Mouse (Mus musculus) myocyte (in vitro differentiated cells): ENCODE data around the gene Cdr2. TPM values are rescaled to one million over a fixed set of nuclear protein-coding genes. Genes with fewer than 3 reads are reported as not detected.

ENCODE experiments used
- H3K27me3 ChIP-seq: one replicate; pipeline ENCODE4 v1.6.1; 2011; ENCODE audit not compliant: control insufficient read depth, insufficient read depth, insufficient read length
- H3K36me3 ChIP-seq: one replicate; pipeline ENCODE4 v1.6.1; 2011; ENCODE audit not compliant: control insufficient read depth, insufficient read depth
- H3K4me2 ChIP-seq: one replicate; pipeline ENCODE4 v1.6.1; 2011; ENCODE audit warnings: low read depth, control low read depth
- H3K4me3 ChIP-seq: one replicate; pipeline ENCODE4 v1.5.1; 2011; ENCODE audit warnings: mild to moderate bottlenecking, control low read depth, moderate library complexity
- H3K79me2 ChIP-seq: one replicate; pipeline ENCODE4 v1.6.1; 2011; ENCODE audit not compliant: control insufficient read depth, insufficient read depth
- H3ac ChIP-seq: one replicate; pipeline ENCODE4 v1.6.1; 2011; ENCODE audit not compliant: control insufficient read depth, insufficient read length
- CEBPB ChIP-seq: IDR thresholded peaks from 2 replicates; pipeline ENCODE4 v1.6.1; 2011; ENCODE audit warnings: mild to moderate bottlenecking, moderate library complexity; ENCODE audit not compliant: poor library complexity, insufficient read depth, severe bottlenecking
- E2F4 ChIP-seq: IDR thresholded peaks from one replicate; pipeline ENCODE4 v1.6.1; 2011; ENCODE audit warnings: mild to moderate bottlenecking, control low read depth, moderate library complexity; ENCODE audit not compliant: insufficient read depth
- MAX ChIP-seq: IDR thresholded peaks from one replicate; pipeline ENCODE4 v1.6.1; 2011; ENCODE audit warnings: low read depth, mild to moderate bottlenecking, control low read depth
- MYOD1 ChIP-seq, 3 experiments: IDR thresholded peaks; one replicate each; pipeline ENCODE4 v1.6.1; 2011; ENCODE audit warnings: control low read depth in 2 of 3, low read depth in 2 of 3, mild to moderate bottlenecking in 2 of 3, moderate library complexity in 1 of 3; ENCODE audit not compliant: insufficient read length in 2 of 3, control insufficient read depth in 1 of 3
- MYOG ChIP-seq, 3 experiments: IDR thresholded peaks; one replicate each; pipeline ENCODE4 v1.6.1; 2011; ENCODE audit warnings: control low read depth in 2 of 3, low read depth in 2 of 3, mild to moderate bottlenecking in 2 of 3; ENCODE audit not compliant: insufficient read length in 2 of 3, control insufficient read depth in 1 of 3, insufficient read depth in 1 of 3
- POLR2A ChIP-seq: IDR thresholded peaks from one replicate; pipeline ENCODE4 v1.6.1; 2011; ENCODE audit warnings: low read depth, mild to moderate bottlenecking, control low read depth, moderate library complexity; ENCODE audit not compliant: insufficient read length
- POLR2AphosphoS2 ChIP-seq: IDR thresholded peaks from one replicate; pipeline ENCODE4 v1.6.1; 2011; ENCODE audit warnings: low read depth, control low read depth; ENCODE audit not compliant: insufficient read length
- REST ChIP-seq: IDR thresholded peaks from one replicate; pipeline ENCODE4 v1.6.1; 2011; ENCODE audit warnings: mild to moderate bottlenecking, control low read depth, moderate library complexity; ENCODE audit not compliant: insufficient read depth, insufficient read length
- SRF ChIP-seq: IDR thresholded peaks from one replicate; pipeline ENCODE4 v1.6.1; 2011; ENCODE audit warnings: low read depth; ENCODE audit not compliant: control insufficient read depth, insufficient read length
- TCF12 ChIP-seq: IDR thresholded peaks from one replicate; pipeline ENCODE4 v1.6.1; 2011; ENCODE audit warnings: mild to moderate bottlenecking, control low read depth; ENCODE audit not compliant: poor library complexity, insufficient read depth, severe bottlenecking
- TCF3 ChIP-seq: IDR thresholded peaks from one replicate; pipeline ENCODE4 v1.6.1; 2011; ENCODE audit warnings: low read depth, control low read depth; ENCODE audit not compliant: insufficient read length
- USF1 ChIP-seq: IDR thresholded peaks from one replicate; pipeline ENCODE4 v1.6.1; 2011; ENCODE audit warnings: low read depth, mild to moderate bottlenecking, control low read depth, moderate library complexity
- polyA plus RNA-seq: library from polyadenylated mRNA; unstranded; fragments of >200 nt; fragmentation: generic; extraction: Trizol; gene quantifications from one replicate; pipeline ENCODE4 v1.2.1, GENCODE M21; 2012; ENCODE audit warnings: missing spikeins

Gene Cdr2
- polyA plus RNA-seq, 1 experiment, result 9.6 TPM

GRCm38 (mm10) chr7:120933110-120933509 lies 49.0 kb downstream of the Cdr2 start:
- no peak overlapping the region for H3K4me3 ChIP-seq
- H3K27me3 ChIP-seq, result no peaks in the 10 kb centered on the region
- H3ac ChIP-seq, result no peak overlapping the region
- H3K4me2 ChIP-seq, result no peak overlapping the region
- H3K79me2 ChIP-seq, result no peaks in the 10 kb centered on the region
- no peak for TF ChIP-seq CEBPB
- TF ChIP-seq USF1, result no peak
- TF ChIP-seq TCF3, result no peak
- no peak for TF ChIP-seq POLR2AphosphoS2
- TF ChIP-seq REST, result no peak
- TF ChIP-seq E2F4, result no peak
- TF ChIP-seq MYOG (IDR thresholded peaks at IDR 0.05; ENCODE audit: control insufficient read depth in 1 of 3, insufficient read depth in 1 of 3, insufficient read length in 2 of 3, low read depth in 2 of 3), result no peak
- TF ChIP-seq POLR2A, result no peak
- TF ChIP-seq MYOD1 (IDR thresholded peaks at IDR 0.05; ENCODE audit: control insufficient read depth in 1 of 3, insufficient read length in 2 of 3, low read depth in 2 of 3), result no peak
- TF ChIP-seq TCF12, result no peak
- no peak for TF ChIP-seq MAX
- TF ChIP-seq SRF, result no peak
- H3K36me3 ChIP-seq, result peaks cover 19% of the 10 kb centered on the region

GRCm38 (mm10) chr7:120918526-120918962 lies 63.6 kb downstream of the Cdr2 start:
- peak overlapping the region; percentile 51 for H3K4me3 ChIP-seq
- TF ChIP-seq CEBPB (peak; percentile 82), POLR2AphosphoS2 (peak; percentile 46), MAX (no peak)
- H3K79me2 ChIP-seq, result peaks cover 32% of the 10 kb centered on the region
- peak overlapping the region; percentile 77 for H3K4me2 ChIP-seq
- H3K27me3 ChIP-seq, result no peaks in the 10 kb centered on the region
- no peaks in the 10 kb centered on the region for H3K36me3 ChIP-seq
- peak overlapping the region; percentile 61 for H3ac ChIP-seq

- Histone ChIP-seq H3K4me3 (peak within 1 kb of the TSS; percentile 51), H3K4me2 (peak within 1 kb of the TSS; percentile 78), H3K79me2 (peaks cover 30% of the 10 kb centered on the region), H3ac (peak within 1 kb of the TSS; percentile 61), H3K27me3 (no peaks in the 10 kb centered on the region), H3K36me3 (no peaks in the 10 kb centered on the region)
- TF ChIP-seq TCF3 (no peak), TCF12 (no peak), MYOG (IDR thresholded peaks at IDR 0.05; ENCODE audit: control insufficient read depth in 1 of 3, insufficient read depth in 1 of 3, insufficient read length in 2 of 3, low read depth in 2 of 3) (no peak), E2F4 (no peak), POLR2A (peak; percentile 56)
Measured at GRCm38 (mm10) chr7:120917592-120918461, 64.3 kb downstream of the Cdr2 start, which contains the start of gene Polr3e. Polr3e (plus strand) TSS chr7:120917744.

GRCm38 (mm10) chr7:120917279-120917591 lies 64.9 kb downstream of the Cdr2 start:
- peak overlapping the region; percentile 51 for H3K4me3 ChIP-seq
- no peaks in the 10 kb centered on the region for H3K27me3 ChIP-seq
- H3K36me3 ChIP-seq, result no peaks in the 10 kb centered on the region
- peak overlapping the region; percentile 61 for H3ac ChIP-seq
- TF ChIP-seq MYOD1 (IDR thresholded peaks at IDR 0.05; ENCODE audit: control insufficient read depth in 1 of 3, insufficient read length in 2 of 3, low read depth in 2 of 3) (no peak), TCF3 (no peak), E2F4 (no peak), MYOG (IDR thresholded peaks at IDR 0.05; ENCODE audit: control insufficient read depth in 1 of 3, insufficient read depth in 1 of 3, insufficient read length in 2 of 3, low read depth in 2 of 3) (no peak), SRF (no peak), CEBPB (no peak), REST (no peak), TCF12 (no peak), USF1 (no peak), POLR2A (no peak), MAX (no peak), POLR2AphosphoS2 (no peak)
- peak overlapping the region; percentile 78 for H3K4me2 ChIP-seq
- H3K79me2 ChIP-seq, result peaks cover 26% of the 10 kb centered on the region

- H3K27me3 ChIP-seq, result no peaks in the 10 kb centered on the region
- no peaks in the 10 kb centered on the region for H3K36me3 ChIP-seq
- TF ChIP-seq TCF12 (no peak), TCF3 (no peak), MYOD1 (IDR thresholded peaks at IDR 0.05; ENCODE audit: control insufficient read depth in 1 of 3, insufficient read length in 2 of 3, low read depth in 2 of 3) (no peak), USF1 (no peak), SRF (no peak), MYOG (IDR thresholded peaks at IDR 0.05; ENCODE audit: control insufficient read depth in 1 of 3, insufficient read depth in 1 of 3, insufficient read length in 2 of 3, low read depth in 2 of 3) (no peak)
- no peak overlapping the region for H3ac ChIP-seq
- peaks cover 26% of the 10 kb centered on the region for H3K79me2 ChIP-seq
- H3K4me2 ChIP-seq, result peak overlapping the region; percentile 78
- H3K4me3 ChIP-seq, result peak overlapping the region; percentile 51
Measured at GRCm38 (mm10) chr7:120916262-120916875, 65.7 kb downstream of the Cdr2 start.
